Mouse (Mus musculus) cortical plate, adult 2 months (tissue): ENCODE results near the gene Nphs1. TPM values are rescaled to one million over a fixed set of nuclear protein-coding genes. Genes with fewer than 3 reads are reported as not detected.

Experiments
- H3K27ac ChIP-seq: fragments of 200-500 bp; 2 replicates; pipeline ENCODE4 v1.5.1; 2012; ENCODE audit warnings: low read length, control low read depth, inconsistent platforms; ENCODE audit not compliant: insufficient read depth
- H3K4me1 ChIP-seq: fragments of 200-500 bp; 2 replicates; pipeline ENCODE4 v1.6.1; 2011; ENCODE audit warnings: low read length; ENCODE audit not compliant: control insufficient read depth, insufficient read depth
- H3K4me3 ChIP-seq: fragments of 200-500 bp; 2 replicates; pipeline ENCODE4 v1.5.1; 2011; ENCODE audit warnings: mild to moderate bottlenecking, low read length, control low read depth; ENCODE audit not compliant: insufficient read depth
- CTCF ChIP-seq: fragments of 200-500 bp; IDR thresholded peaks from 2 replicates; pipeline ENCODE4 v1.5.1; 2011; ENCODE audit warnings: mild to moderate bottlenecking, control low read depth, low read length; ENCODE audit not compliant: insufficient read depth; ENCODE audit errors: extremely low read depth
- POLR2A ChIP-seq: fragments of 200-500 bp; IDR thresholded peaks from 2 replicates; pipeline ENCODE4 v1.6.1; 2011; ENCODE audit warnings: mild to moderate bottlenecking, low read length, control low read depth; ENCODE audit not compliant: insufficient read depth; ENCODE audit errors: extremely low read depth
- polyA plus RNA-seq: library from polyadenylated mRNA; depleted of rRNA; stranded (reverse); fragments of >200 nt; gene quantifications from 2 replicates; pipeline ENCODE4 v1.2.3, GENCODE M21; 2012; rRNA removed

Gene Nphs1
- polyA plus RNA-seq, 1 experiment = 1.4 TPM

DNA sequence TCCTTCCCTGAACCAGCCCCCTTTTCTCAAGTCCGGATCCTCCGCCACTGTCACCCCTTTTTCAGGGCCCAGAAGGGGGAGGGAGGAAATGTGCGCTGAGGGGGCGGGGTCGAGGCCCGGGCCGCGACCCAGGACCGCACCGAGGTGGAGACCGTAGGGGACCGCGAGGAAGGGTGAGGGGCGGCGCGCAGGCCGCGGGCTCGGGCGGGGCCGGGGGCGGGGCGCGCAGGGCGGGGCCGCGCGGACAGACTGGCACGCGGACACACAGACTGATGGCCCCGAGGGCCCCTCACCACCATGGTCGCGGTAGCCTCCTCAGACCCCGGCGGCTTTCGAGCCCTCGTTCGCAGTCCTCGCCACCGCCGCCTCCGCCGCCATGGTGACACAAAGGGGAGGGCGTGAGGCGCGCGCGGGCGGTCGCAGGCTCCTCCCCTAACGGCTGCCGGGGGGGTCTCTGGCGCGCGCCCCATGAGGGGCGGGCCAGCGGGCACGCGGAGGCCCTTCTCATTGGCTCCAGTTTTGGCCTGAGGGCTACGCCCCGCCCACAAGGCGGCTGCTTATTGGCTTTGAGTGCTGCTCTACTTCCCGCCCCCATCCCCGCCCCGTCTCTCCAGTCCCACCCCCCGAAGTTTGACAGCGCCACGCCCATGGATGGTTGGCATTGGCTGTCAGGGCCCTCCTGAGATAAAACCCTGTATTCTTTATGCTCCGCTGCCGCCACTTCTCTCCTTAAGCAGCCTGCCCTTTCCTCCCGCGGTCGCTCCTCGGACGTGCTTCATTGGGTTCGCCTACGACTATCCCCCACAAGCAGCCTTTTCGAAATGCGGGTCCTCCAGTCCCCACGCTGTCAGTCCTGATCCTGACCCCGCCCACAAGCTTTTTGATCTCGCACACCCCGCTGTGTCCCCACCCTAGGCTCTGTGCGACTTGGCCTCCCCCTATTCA lies 76.8 kb downstream of the Nphs1 start, which contains the start of gene Arhgap33:
Arhgap33 (minus strand) TSS at position 428 of the 945 bp plus-strand sequence.
- H3K4me3 ChIP-seq = peak within 1 kb of the TSS; percentile 75
- TF ChIP-seq POLR2A = peak; percentile 59; the same call in 1 of the 2 replicates
- no peak for TF ChIP-seq CTCF
- peak within 1 kb of the TSS; percentile 57 for H3K27ac ChIP-seq
- peaks cover 14% of the 10 kb centered on the region for H3K4me1 ChIP-seq

Other genes with a start within 250 kb of the Nphs1 start
- 152 and 157 TPM in 2 replicates for gene Polr2i, start 226.4 kb upstream of the Nphs1 start, polyA plus RNA-seq
- 136 and 139 TPM in 2 replicates for gene Tbcb, start 226.0 kb upstream of the Nphs1 start, polyA plus RNA-seq
- gene Ovol3, start 222.6 kb upstream of the Nphs1 start, polyA plus RNA-seq = 0.15 TPM in 1 of 2 replicates, not detected in the other
- gene Thap8, start 178.2 kb upstream of the Nphs1 start, polyA plus RNA-seq = 0.19 and 0.38 TPM in 2 replicates
- 3.2 and 4.1 TPM in 2 replicates for gene Wdr62, start 177.9 kb upstream of the Nphs1 start, polyA plus RNA-seq
- 439 and 458 TPM in 2 replicates for gene Clip3, start 166.6 kb upstream of the Nphs1 start, polyA plus RNA-seq
- 135 and 141 TPM in 2 replicates for gene Alkbh6, start 149.6 kb upstream of the Nphs1 start, polyA plus RNA-seq
- 23.6 and 24.7 TPM in 2 replicates for gene Syne4, start 143.5 kb upstream of the Nphs1 start, polyA plus RNA-seq
- 0.35 and 0.44 TPM in 2 replicates for gene E130208F15Rik, start 136.6 kb upstream of the Nphs1 start, polyA plus RNA-seq
- 16.9 and 17.4 TPM in 2 replicates for gene Sdhaf1, start 134.4 kb upstream of the Nphs1 start, polyA plus RNA-seq
- gene Lrfn3, start 95.5 kb upstream of the Nphs1 start, polyA plus RNA-seq = 20.8 and 21.3 TPM in 2 replicates
- 78.9 and 79.5 TPM in 2 replicates for gene Tyrobp, start 44.6 kb upstream of the Nphs1 start, polyA plus RNA-seq
- gene Hcst, start 38.5 kb upstream of the Nphs1 start, polyA plus RNA-seq = 1.1 and 1.7 TPM in 2 replicates
- 4.4 and 5.7 TPM in 2 replicates for gene Nfkbid, start 36.6 kb upstream of the Nphs1 start, polyA plus RNA-seq
- 1,095 and 1,125 TPM in 2 replicates for gene Aplp1, start 12.8 kb upstream of the Nphs1 start, polyA plus RNA-seq
- gene Kirrel2, start 625 bp upstream of the Nphs1 start, polyA plus RNA-seq = 7.8 and 8.3 TPM in 2 replicates
- gene Prodh2, start 35.3 kb downstream of the Nphs1 start, polyA plus RNA-seq = not detected in 2 replicates
- 174 and 184 TPM in 2 replicates for gene Arhgap33, start 76.7 kb downstream of the Nphs1 start, polyA plus RNA-seq
- 11.0 and 11.3 TPM in 2 replicates for gene Hspb6, start 93.9 kb downstream of the Nphs1 start, polyA plus RNA-seq
- gene Proser3, start 94.0 kb downstream of the Nphs1 start, polyA plus RNA-seq = 4.7 and 6.2 TPM in 2 replicates
- gene Lin37, start 101.5 kb downstream of the Nphs1 start, polyA plus RNA-seq = 71.9 and 72.7 TPM in 2 replicates
- 90.9 and 97.0 TPM in 2 replicates for gene U2af1l4, start 105.0 kb downstream of the Nphs1 start, polyA plus RNA-seq
- gene Gm49396, start 105.0 kb downstream of the Nphs1 start, polyA plus RNA-seq = 4.7 and 5.5 TPM in 2 replicates
- 127 and 133 TPM in 2 replicates for gene Psenen, start 105.3 kb downstream of the Nphs1 start, polyA plus RNA-seq
- 3.4 and 4.4 TPM in 2 replicates for gene Igflr1, start 107.1 kb downstream of the Nphs1 start, polyA plus RNA-seq
- 40.0 and 45.3 TPM in 2 replicates for gene Kmt2b, start 130.4 kb downstream of the Nphs1 start, polyA plus RNA-seq
- 0.08 TPM in 1 of 2 replicates, not detected in the other for gene Zbtb32, start 140.6 kb downstream of the Nphs1 start, polyA plus RNA-seq
- gene Upk1a, start 154.5 kb downstream of the Nphs1 start, polyA plus RNA-seq = 2.0 and 2.1 TPM in 2 replicates
- gene Cox6b1, start 167.8 kb downstream of the Nphs1 start, polyA plus RNA-seq = 1,068 and 1,150 TPM in 2 replicates
- gene Etv2, start 177.5 kb downstream of the Nphs1 start, polyA plus RNA-seq = not detected in 2 replicates
- gene Rbm42, start 192.0 kb downstream of the Nphs1 start, polyA plus RNA-seq = 59.7 and 60.1 TPM in 2 replicates
- gene Haus5, start 206.7 kb downstream of the Nphs1 start, polyA plus RNA-seq = 7.6 and 9.4 TPM in 2 replicates
- not detected in 2 replicates for gene Pmis2, start 213.3 kb downstream of the Nphs1 start, polyA plus RNA-seq
- gene 2200002J24Rik, start 240.6 kb downstream of the Nphs1 start, polyA plus RNA-seq = not detected in 2 replicates